Mouse (Mus musculus): ENCODE results near the gene Ccl2. TPM values are rescaled to one million over a fixed set of nuclear protein-coding genes. Genes with fewer than 3 reads are reported as not detected.

Ccl2 gene
- total and polyA plus RNA-seq, 2 experiments from 2014 or later = 1.5 TPM; not detected in 1

GRCm38 (mm10) chr11:82019389-82019788 is 16.0 kb upstream of the Ccl2 start:
- WGBS = 23% methylated on average over 2 of the region's 2 CpGs
- TF ChIP-seq CTCF (IDR thresholded peaks at IDR 0.05; ENCODE audit: low read depth) = no peak
- Histone ChIP-seq H3K27ac (no peak overlapping the region), H3K36me3 (ENCODE audit: insufficient read depth, low read length) (no peaks in the 10 kb centered on the region), H3K4me3 (ENCODE audit: low read length) (no peak overlapping the region), H3K27me3 (ENCODE audit: insufficient read depth, low read length) (no peaks in the 10 kb centered on the region), H3K4me1 (ENCODE audit: insufficient read depth, low read length) (no peaks in the 10 kb centered on the region), H3K9ac (replicated peaks; ENCODE audit: low read length) (no peak overlapping the region), H3K4me2 (ENCODE audit: low read depth, low read length) (no peak overlapping the region), H3K9me3 (ENCODE audit: low read length) (no peaks in the 10 kb centered on the region)
- ATAC-seq (no peak), DNase-seq (ENCODE audit: low spot score) (no peak)

GRCm38 (mm10) chr11:82019793-82020192 is 15.6 kb upstream of the Ccl2 start:
- TF ChIP-seq CTCF (IDR thresholded peaks at IDR 0.05; ENCODE audit: low read depth) = no peak
- ATAC-seq (no peak), DNase-seq (ENCODE audit: low spot score) (no peak)
- H3K36me3 ChIP-seq (ENCODE audit: insufficient read depth, low read length) = no peaks in the 10 kb centered on the region
- H3K4me3 ChIP-seq (ENCODE audit: low read length) = no peak overlapping the region
- H3K27me3 ChIP-seq (ENCODE audit: insufficient read depth, low read length) = no peaks in the 10 kb centered on the region
- no peaks in the 10 kb centered on the region for H3K9me3 ChIP-seq (ENCODE audit: low read length)
- no peak overlapping the region for H3K9ac ChIP-seq (replicated peaks; ENCODE audit: low read length)
- H3K4me1 ChIP-seq (ENCODE audit: insufficient read depth, low read length) = no peaks in the 10 kb centered on the region
- H3K4me2 ChIP-seq (ENCODE audit: low read depth, low read length) = no peak overlapping the region
- H3K27ac ChIP-seq = no peak overlapping the region

- no peak for ATAC-seq
- H3K4me3 ChIP-seq (ENCODE audit: low read length) = no peak overlapping the region
- no peaks in the 10 kb centered on the region for H3K36me3 ChIP-seq (ENCODE audit: insufficient read depth, low read length)
- WGBS = 66% methylated on average over 3 of the region's 3 CpGs
- no peaks in the 10 kb centered on the region for H3K4me1 ChIP-seq (ENCODE audit: insufficient read depth, low read length)
- no peaks in the 10 kb centered on the region for H3K9me3 ChIP-seq (ENCODE audit: low read length)
- DNase-seq (ENCODE audit: low spot score) = no peak
- TF ChIP-seq CTCF (IDR thresholded peaks at IDR 0.05; ENCODE audit: low read depth) = no peak
- no peak overlapping the region for H3K4me2 ChIP-seq (ENCODE audit: low read depth, low read length)
- H3K9ac ChIP-seq (replicated peaks; ENCODE audit: low read length) = no peak overlapping the region
- H3K27ac ChIP-seq = no peak overlapping the region
- H3K27me3 ChIP-seq (ENCODE audit: insufficient read depth, low read length) = no peaks in the 10 kb centered on the region
Observed at GRCm38 (mm10) chr11:82021406-82021805, 14.0 kb upstream of the Ccl2 start.

- DNase-seq (ENCODE audit: low spot score) (no peak), ATAC-seq (no peak)
- no peak overlapping the region for H3K9ac ChIP-seq (replicated peaks; ENCODE audit: low read length)
- no peak for TF ChIP-seq CTCF (IDR thresholded peaks at IDR 0.05; ENCODE audit: low read depth)
- no peaks in the 10 kb centered on the region for H3K9me3 ChIP-seq (ENCODE audit: low read length)
- no peaks in the 10 kb centered on the region for H3K4me1 ChIP-seq (ENCODE audit: insufficient read depth, low read length)
- no peak overlapping the region for H3K4me3 ChIP-seq (ENCODE audit: low read length)
- no peaks in the 10 kb centered on the region for H3K36me3 ChIP-seq (ENCODE audit: insufficient read depth, low read length)
- no peak overlapping the region for H3K4me2 ChIP-seq (ENCODE audit: low read depth, low read length)
- no peak overlapping the region for H3K27ac ChIP-seq
- WGBS = 90% methylated on average over 6 of the region's 6 CpGs
- no peaks in the 10 kb centered on the region for H3K27me3 ChIP-seq (ENCODE audit: insufficient read depth, low read length)
Observed at GRCm38 (mm10) chr11:82022504-82023056, 12.8 kb upstream of the Ccl2 start.

DNA sequence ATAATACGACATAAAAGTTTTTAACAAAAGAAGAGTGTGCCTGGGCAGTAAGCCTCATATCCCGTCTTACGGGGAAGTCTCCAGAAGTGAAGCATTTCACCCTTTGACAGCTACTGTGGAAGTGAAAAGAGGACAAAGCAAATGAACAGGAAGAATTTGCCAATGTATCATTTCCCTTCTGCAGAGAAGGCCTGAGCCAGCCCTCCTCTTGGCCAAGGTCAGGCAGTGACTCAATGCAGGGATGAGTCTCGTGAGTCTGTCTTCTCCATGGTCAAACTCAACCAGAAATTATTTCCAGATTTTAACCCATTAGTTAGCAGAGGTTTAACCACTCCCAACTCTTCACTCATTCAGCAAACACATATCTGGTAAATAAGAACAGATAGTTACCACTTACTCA is 11.6 kb upstream of the Ccl2 start:
- no peak for TF ChIP-seq CTCF (IDR thresholded peaks at IDR 0.05; ENCODE audit: low read depth)
- H3K4me3 ChIP-seq (ENCODE audit: low read length) = no peak overlapping the region
- H3K9ac ChIP-seq (replicated peaks; ENCODE audit: low read length) = no peak overlapping the region
- H3K9me3 ChIP-seq (ENCODE audit: low read length) = no peaks in the 10 kb centered on the region
- H3K27ac ChIP-seq = no peak overlapping the region
- H3K27me3 ChIP-seq (ENCODE audit: insufficient read depth, low read length) = no peaks in the 10 kb centered on the region
- WGBS = 85% methylated on average over 4 of the region's 4 CpGs
- DNase-seq (ENCODE audit: low spot score) = no peak
- ATAC-seq = no peak
- no peak overlapping the region for H3K4me2 ChIP-seq (ENCODE audit: low read depth, low read length)
- H3K4me1 ChIP-seq (ENCODE audit: insufficient read depth, low read length) = no peaks in the 10 kb centered on the region
- no peaks in the 10 kb centered on the region for H3K36me3 ChIP-seq (ENCODE audit: insufficient read depth, low read length)

- Histone ChIP-seq H3K4me1 (ENCODE audit: insufficient read depth, low read length) (peaks cover 9% of the 10 kb centered on the region; the same call in 1 of the 2 replicates), H3K27ac (no peak overlapping the region), H3K36me3 (ENCODE audit: insufficient read depth, low read length) (no peaks in the 10 kb centered on the region), H3K9ac (replicated peaks; ENCODE audit: low read length) (no peak overlapping the region), H3K9me3 (ENCODE audit: low read length) (no peaks in the 10 kb centered on the region), H3K4me3 (ENCODE audit: low read length) (no peak overlapping the region), H3K4me2 (ENCODE audit: low read depth, low read length) (no peak overlapping the region), H3K27me3 (ENCODE audit: insufficient read depth, low read length) (no peaks in the 10 kb centered on the region)
- 88% methylated on average over 2 of the region's 2 CpGs for WGBS
- no peak for TF ChIP-seq CTCF (IDR thresholded peaks at IDR 0.05; ENCODE audit: low read depth)
- no peak for ATAC-seq
- DNase-seq (ENCODE audit: low spot score) = no peak
Observed at GRCm38 (mm10) chr11:82030171-82030570, 5.2 kb upstream of the Ccl2 start.

DNA sequence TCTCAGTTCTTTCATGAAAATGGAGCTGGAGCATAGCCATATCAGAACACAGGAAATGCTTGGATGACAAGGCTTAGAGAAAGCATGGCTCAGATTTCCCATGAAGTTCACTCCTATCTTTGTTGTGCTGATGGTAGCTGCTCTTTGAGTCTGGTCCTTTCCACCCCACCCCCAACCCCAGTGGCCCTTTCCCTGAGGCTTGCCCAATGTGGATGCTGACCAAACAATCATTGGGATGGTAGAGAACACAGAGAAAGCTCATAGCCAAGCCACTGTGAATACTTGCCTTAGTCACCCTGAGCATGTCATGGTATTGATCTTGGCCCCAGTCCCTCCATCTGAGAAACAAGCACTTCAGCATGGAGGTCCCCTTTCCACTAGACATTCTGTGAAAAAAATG is 3.2 kb upstream of the Ccl2 start:
- no peak overlapping the region for H3K4me2 ChIP-seq (ENCODE audit: low read depth, low read length)
- H3K4me3 ChIP-seq (ENCODE audit: low read length) = no peak overlapping the region
- no peaks in the 10 kb centered on the region for H3K27me3 ChIP-seq (ENCODE audit: insufficient read depth, low read length)
- H3K36me3 ChIP-seq (ENCODE audit: insufficient read depth, low read length) = no peaks in the 10 kb centered on the region
- H3K27ac ChIP-seq = no peak overlapping the region
- no peaks in the 10 kb centered on the region for H3K9me3 ChIP-seq (ENCODE audit: low read length)
- peaks cover 9% of the 10 kb centered on the region; the same call in 1 of the 2 replicates for H3K4me1 ChIP-seq (ENCODE audit: insufficient read depth, low read length)
- no peak overlapping the region for H3K9ac ChIP-seq (replicated peaks; ENCODE audit: low read length)
- no peak for ATAC-seq
- TF ChIP-seq CTCF (IDR thresholded peaks at IDR 0.05; ENCODE audit: low read depth) = no peak
- DNase-seq (ENCODE audit: low spot score) = no peak
